Mouse (Mus musculus): ENCODE measurements around the gene Srcap. TPM values are rescaled to one million over a fixed set of nuclear protein-coding genes. Genes with fewer than 3 reads are reported as not detected.

Srcap gene
- polyA plus RNA-seq, 1 experiment from 2014 or later: 59.4 TPM

DNA sequence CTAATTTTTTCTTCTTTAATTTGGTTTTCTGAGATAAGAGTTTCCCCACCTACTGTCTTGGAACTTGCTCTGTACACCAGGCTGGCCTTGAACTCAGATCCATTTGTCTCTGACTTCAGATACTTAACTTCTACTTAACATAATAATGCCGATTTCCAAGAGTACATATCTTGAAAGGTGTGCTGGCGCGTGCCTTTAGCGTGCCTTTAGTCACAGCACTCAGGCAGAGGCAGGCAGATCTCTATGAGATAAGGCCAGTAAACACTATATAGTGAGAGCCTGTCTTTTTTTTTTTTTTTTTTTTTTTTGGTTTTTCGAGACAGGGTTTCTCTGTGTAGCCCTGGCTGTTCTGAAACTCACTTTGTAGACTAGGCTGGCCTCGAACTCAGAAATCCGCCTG is 4.6 kb downstream of the Srcap start:
- no peak for ATAC-seq (ENCODE audit: insufficient number of reproducible peaks, low FRiP score, low TSS enrichment, low read depth)
- Histone ChIP-seq H3K36me3 (ENCODE audit: control insufficient read depth, insufficient read depth, low read length) (peaks cover 15% of the 10 kb centered on the region; the same call in 1 of the 2 replicates), H3K27ac (replicated peaks; ENCODE audit: low read depth, low read length) (no peak overlapping the region), H3K4me2 (ENCODE audit: low read depth, severe bottlenecking) (no peak overlapping the region), H3K9ac (ENCODE audit: low read length) (no peak overlapping the region), H3K27me3 (ENCODE audit: control insufficient read depth, insufficient read depth, low read length) (no peaks in the 10 kb centered on the region), H3K9me3 (ENCODE audit: control insufficient read depth, low read length) (no peaks in the 10 kb centered on the region), H3K4me3 (ENCODE audit: low read depth, low read length) (no peak overlapping the region), H3K4me1 (ENCODE audit: control insufficient read depth, insufficient read depth, low read length) (peaks cover 6% of the 10 kb centered on the region; the same call in 1 of the 2 replicates)
- WGBS: 98% methylated on average over 6 of the region's 7 CpGs
- no peak for DNase-seq (ENCODE audit: low spot score)

DNA sequence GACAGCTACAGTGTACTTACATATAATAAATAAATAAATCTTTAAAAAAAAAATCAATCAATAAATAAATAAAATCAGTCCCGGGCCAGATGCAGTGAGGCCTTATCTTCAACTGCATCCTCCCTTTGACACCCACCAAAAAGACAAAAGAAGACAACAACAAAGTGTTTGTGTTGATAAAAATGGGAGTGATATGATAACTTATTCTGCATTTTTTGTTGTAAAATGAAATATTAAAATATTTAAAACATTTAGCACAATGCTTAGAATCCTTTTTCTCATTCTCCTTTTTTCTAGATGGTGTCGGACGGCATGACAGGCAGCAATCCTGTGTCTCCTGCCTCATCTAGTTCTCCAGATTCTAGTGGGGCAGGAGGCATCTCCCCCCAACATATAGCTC is 7.5 kb downstream of the Srcap start, which contains the start of gene Gm42715:
Gm42715 (plus strand) TSS at position 301 of the 400 bp plus-strand sequence.
- Histone ChIP-seq H3K4me1 (ENCODE audit: control insufficient read depth, insufficient read depth, low read length) (no peaks in the 10 kb centered on the region), H3K9ac (ENCODE audit: low read length) (no peak within 1 kb of the TSS), H3K27me3 (ENCODE audit: control insufficient read depth, insufficient read depth, low read length) (no peaks in the 10 kb centered on the region), H3K4me2 (ENCODE audit: low read depth, severe bottlenecking) (no peak within 1 kb of the TSS), H3K9me3 (ENCODE audit: control insufficient read depth, low read length) (no peaks in the 10 kb centered on the region), H3K27ac (replicated peaks; ENCODE audit: low read depth, low read length) (no peak within 1 kb of the TSS), H3K4me3 (ENCODE audit: low read depth, low read length) (no peak within 1 kb of the TSS), H3K36me3 (ENCODE audit: control insufficient read depth, insufficient read depth, low read length) (peaks cover 30% of the 10 kb centered on the region; the same call in 1 of the 2 replicates)
- WGBS: 96% methylated on average over 3 of the region's 3 CpGs
- ATAC-seq (ENCODE audit: insufficient number of reproducible peaks, low FRiP score, low TSS enrichment, low read depth) (no peak), DNase-seq (ENCODE audit: low spot score) (no peak)

GRCm38 (mm10) chr7:127541671-127542070 is 29.9 kb downstream of the Srcap start:
- Histone ChIP-seq H3K4me1 (ENCODE audit: control insufficient read depth, insufficient read depth, low read length) (no peaks in the 10 kb centered on the region), H3K4me3 (ENCODE audit: low read depth, low read length) (no peak overlapping the region), H3K9me3 (ENCODE audit: control insufficient read depth, low read length) (no peaks in the 10 kb centered on the region), H3K4me2 (ENCODE audit: low read depth, severe bottlenecking) (no peak overlapping the region), H3K36me3 (ENCODE audit: control insufficient read depth, insufficient read depth, low read length) (peaks cover 57% of the 10 kb centered on the region), H3K27me3 (ENCODE audit: control insufficient read depth, insufficient read depth, low read length) (no peaks in the 10 kb centered on the region), H3K27ac (replicated peaks; ENCODE audit: low read depth, low read length) (no peak overlapping the region), H3K9ac (ENCODE audit: low read length) (no peak overlapping the region)
- DNase-seq (ENCODE audit: low spot score) (no peak), ATAC-seq (ENCODE audit: insufficient number of reproducible peaks, low FRiP score, low TSS enrichment, low read depth) (no peak)
- 98% methylated on average over 3 of the region's 3 CpGs for WGBS

DNA sequence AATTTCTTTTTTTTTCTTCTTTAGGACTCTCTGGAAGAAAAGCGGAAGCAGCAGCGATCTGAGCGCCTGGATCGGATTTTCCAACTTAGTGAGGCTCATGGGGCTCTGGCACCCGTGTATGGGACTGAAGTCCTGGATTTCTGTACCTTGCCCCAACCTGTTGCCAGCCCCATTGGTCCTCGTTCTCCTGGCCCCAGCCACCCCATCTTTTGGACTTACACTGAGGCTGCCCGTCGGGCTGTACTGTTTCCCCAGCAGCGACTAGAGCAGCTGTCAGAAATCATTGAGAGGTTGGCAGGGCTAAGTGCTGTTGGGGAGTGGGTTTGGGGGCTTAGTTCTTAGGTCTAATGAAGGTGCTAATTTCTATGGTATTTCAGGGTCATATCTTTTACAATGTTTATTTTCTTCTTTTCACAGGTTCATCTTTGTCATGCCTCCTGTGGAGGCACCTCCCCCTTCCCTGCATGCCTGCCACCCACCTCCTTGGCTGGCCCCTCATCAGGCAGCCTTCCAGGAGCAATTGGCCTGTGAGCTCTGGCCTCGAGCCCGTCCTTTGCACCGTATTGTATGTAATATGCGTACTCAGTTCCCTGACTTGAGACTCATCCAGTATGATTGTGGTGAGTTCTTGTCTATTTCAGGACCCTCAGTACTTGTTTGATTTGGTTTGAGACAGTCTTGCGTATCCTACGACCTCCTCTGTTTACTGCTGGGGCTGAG is 37.5 kb downstream of the Srcap start:
- Histone ChIP-seq H3K27me3 (ENCODE audit: control insufficient read depth, insufficient read depth, low read length) (no peaks in the 10 kb centered on the region), H3K9ac (ENCODE audit: low read length) (no peak overlapping the region), H3K4me2 (ENCODE audit: low read depth, severe bottlenecking) (no peak overlapping the region), H3K4me1 (ENCODE audit: control insufficient read depth, insufficient read depth, low read length) (no peaks in the 10 kb centered on the region), H3K27ac (replicated peaks; ENCODE audit: low read depth, low read length) (no peak overlapping the region), H3K4me3 (ENCODE audit: low read depth, low read length) (no peak overlapping the region), H3K36me3 (ENCODE audit: control insufficient read depth, insufficient read depth, low read length) (peaks cover 22% of the 10 kb centered on the region), H3K9me3 (ENCODE audit: control insufficient read depth, low read length) (no peaks in the 10 kb centered on the region)
- WGBS: 89% methylated on average over 15 of the region's 15 CpGs
- ATAC-seq (ENCODE audit: insufficient number of reproducible peaks, low FRiP score, low TSS enrichment, low read depth): no peak
- DNase-seq (ENCODE audit: low spot score): no peak

DNA sequence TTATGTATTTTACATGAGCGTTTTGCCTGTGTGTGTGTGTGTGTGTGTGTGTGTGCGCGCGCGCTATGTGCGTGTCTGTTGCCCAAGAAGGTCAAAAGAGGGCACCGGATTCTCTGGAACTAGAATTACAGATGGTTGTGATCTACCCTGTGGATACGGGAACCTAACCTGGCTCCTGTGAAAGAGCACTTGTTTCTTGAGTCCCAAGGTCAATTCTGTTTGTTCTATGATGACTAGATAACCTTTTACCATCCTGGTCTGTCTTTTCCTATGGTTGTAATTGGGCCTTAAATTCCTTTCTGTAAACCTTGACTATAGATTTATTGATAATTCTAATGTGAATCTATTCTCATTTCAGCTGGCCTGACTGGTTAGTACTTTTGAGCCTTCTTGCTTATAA is 39.8 kb downstream of the Srcap start:
- DNase-seq (ENCODE audit: low spot score): no peak
- 96% methylated on average over 8 of the region's 8 CpGs for WGBS

GRCm38 (mm10) chr7:127560580-127560979 is 48.8 kb downstream of the Srcap start:
- Histone ChIP-seq H3K9ac (ENCODE audit: low read length) (no peak overlapping the region), H3K27me3 (ENCODE audit: control insufficient read depth, insufficient read depth, low read length) (no peaks in the 10 kb centered on the region), H3K4me1 (ENCODE audit: control insufficient read depth, insufficient read depth, low read length) (no peaks in the 10 kb centered on the region), H3K4me3 (ENCODE audit: low read depth, low read length) (no peak overlapping the region), H3K9me3 (ENCODE audit: control insufficient read depth, low read length) (no peaks in the 10 kb centered on the region), H3K27ac (replicated peaks; ENCODE audit: low read depth, low read length) (no peak overlapping the region), H3K36me3 (ENCODE audit: control insufficient read depth, insufficient read depth, low read length) (peaks cover 28% of the 10 kb centered on the region), H3K4me2 (ENCODE audit: low read depth, severe bottlenecking) (no peak overlapping the region)
- ATAC-seq (ENCODE audit: insufficient number of reproducible peaks, low FRiP score, low TSS enrichment, low read depth) (no peak), DNase-seq (ENCODE audit: low spot score) (no peak)
- WGBS: 95% methylated on average over 11 of the region's 11 CpGs

More for the DNA sequence above, 39.8 kb downstream of the Srcap start:
- H3K27ac ChIP-seq (replicated peaks; ENCODE audit: low read depth, low read length): no peak overlapping the region
- no peak overlapping the region for H3K4me2 ChIP-seq (ENCODE audit: low read depth, severe bottlenecking)
- H3K27me3 ChIP-seq (ENCODE audit: control insufficient read depth, insufficient read depth, low read length): no peaks in the 10 kb centered on the region
- no peak overlapping the region for H3K9ac ChIP-seq (ENCODE audit: low read length)
- ATAC-seq (ENCODE audit: insufficient number of reproducible peaks, low FRiP score, low TSS enrichment, low read depth): no peak
- peaks cover 27% of the 10 kb centered on the region for H3K36me3 ChIP-seq (ENCODE audit: control insufficient read depth, insufficient read depth, low read length)
- no peak overlapping the region for H3K4me3 ChIP-seq (ENCODE audit: low read depth, low read length)
- no peaks in the 10 kb centered on the region for H3K9me3 ChIP-seq (ENCODE audit: control insufficient read depth, low read length)
- H3K4me1 ChIP-seq (ENCODE audit: control insufficient read depth, insufficient read depth, low read length): no peaks in the 10 kb centered on the region

GRCm38 (mm10) chr7:127561340-127561858 is 49.6 kb downstream of the Srcap start, which contains the start of gene Tmem265:
Tmem265 (plus strand) TSS chr7:127561390.
- peaks cover 28% of the 10 kb centered on the region for H3K36me3 ChIP-seq (ENCODE audit: control insufficient read depth, insufficient read depth, low read length)
- DNase-seq (ENCODE audit: low spot score) (no peak), ATAC-seq (ENCODE audit: insufficient number of reproducible peaks, low FRiP score, low TSS enrichment, low read depth) (no peak)
- 95% methylated on average over 5 of the region's 5 CpGs for WGBS
- H3K4me2 ChIP-seq (ENCODE audit: low read depth, severe bottlenecking): no peak within 1 kb of the TSS
- H3K4me1 ChIP-seq (ENCODE audit: control insufficient read depth, insufficient read depth, low read length): no peaks in the 10 kb centered on the region
- H3K9me3 ChIP-seq (ENCODE audit: control insufficient read depth, low read length): no peaks in the 10 kb centered on the region
- no peak within 1 kb of the TSS for H3K9ac ChIP-seq (ENCODE audit: low read length)
- H3K27me3 ChIP-seq (ENCODE audit: control insufficient read depth, insufficient read depth, low read length): no peaks in the 10 kb centered on the region
- H3K4me3 ChIP-seq (ENCODE audit: low read depth, low read length): no peak within 1 kb of the TSS
- no peak within 1 kb of the TSS for H3K27ac ChIP-seq (replicated peaks; ENCODE audit: low read depth, low read length)

DNA sequence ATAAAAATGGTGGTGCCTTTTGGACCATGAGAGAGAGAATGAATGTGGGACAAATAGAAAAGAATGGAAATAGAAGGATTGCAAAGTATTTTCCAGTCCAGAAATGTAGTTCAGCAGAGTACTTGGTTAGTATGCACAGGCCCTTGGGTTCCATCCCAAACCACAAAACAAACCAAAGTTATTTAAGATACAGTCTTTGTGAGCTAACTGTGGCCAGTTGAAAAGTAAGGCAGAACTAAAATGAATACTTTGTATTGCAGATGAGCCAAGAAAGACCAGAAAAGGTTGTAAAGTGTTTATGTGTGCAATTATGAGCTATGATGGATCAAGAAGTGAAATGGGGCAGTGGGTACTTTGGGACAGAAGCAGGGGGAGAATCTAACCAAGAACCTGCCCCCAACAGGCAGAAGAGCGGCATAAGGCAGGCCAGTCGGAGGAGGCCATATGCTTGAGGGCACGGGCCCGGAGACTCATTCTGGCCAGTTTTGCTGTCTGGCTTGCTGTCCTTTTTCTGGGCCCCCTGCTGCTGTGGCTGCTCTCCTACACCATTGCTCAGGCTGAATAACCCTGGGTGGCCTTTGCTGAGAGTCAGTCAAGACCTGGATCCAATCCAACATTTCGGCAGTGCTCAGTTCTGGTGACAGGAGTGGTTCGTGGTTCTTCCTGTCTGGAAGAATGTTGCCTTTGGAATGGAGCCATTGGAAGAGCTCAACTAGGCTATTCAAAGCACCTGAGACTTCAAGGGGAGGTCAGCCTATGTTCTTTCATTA is 52.8 kb downstream of the Srcap start:
- Histone ChIP-seq H3K9me3 (ENCODE audit: control insufficient read depth, low read length) (no peaks in the 10 kb centered on the region), H3K27ac (replicated peaks; ENCODE audit: low read depth, low read length) (no peak overlapping the region), H3K4me3 (ENCODE audit: low read depth, low read length) (no peak overlapping the region), H3K4me2 (ENCODE audit: low read depth, severe bottlenecking) (no peak overlapping the region), H3K36me3 (ENCODE audit: control insufficient read depth, insufficient read depth, low read length) (peaks cover 13% of the 10 kb centered on the region; the same call in 1 of the 2 replicates), H3K27me3 (ENCODE audit: control insufficient read depth, insufficient read depth, low read length) (no peaks in the 10 kb centered on the region), H3K4me1 (ENCODE audit: control insufficient read depth, insufficient read depth, low read length) (no peaks in the 10 kb centered on the region), H3K9ac (ENCODE audit: low read length) (no peak overlapping the region)
- ATAC-seq (ENCODE audit: insufficient number of reproducible peaks, low FRiP score, low TSS enrichment, low read depth): no peak
- DNase-seq (ENCODE audit: low spot score): no peak
- 88% methylated on average over 6 of the region's 6 CpGs for WGBS
